Mouse (Mus musculus) cerebellum, adult 9-11 months (tissue): ENCODE measurements around the gene Ripor1.

Experiments used
- DNase-seq: peaks from one replicate; pipeline ENCODE4 v3.0.0; 2022

The Ripor1 gene

DNA sequence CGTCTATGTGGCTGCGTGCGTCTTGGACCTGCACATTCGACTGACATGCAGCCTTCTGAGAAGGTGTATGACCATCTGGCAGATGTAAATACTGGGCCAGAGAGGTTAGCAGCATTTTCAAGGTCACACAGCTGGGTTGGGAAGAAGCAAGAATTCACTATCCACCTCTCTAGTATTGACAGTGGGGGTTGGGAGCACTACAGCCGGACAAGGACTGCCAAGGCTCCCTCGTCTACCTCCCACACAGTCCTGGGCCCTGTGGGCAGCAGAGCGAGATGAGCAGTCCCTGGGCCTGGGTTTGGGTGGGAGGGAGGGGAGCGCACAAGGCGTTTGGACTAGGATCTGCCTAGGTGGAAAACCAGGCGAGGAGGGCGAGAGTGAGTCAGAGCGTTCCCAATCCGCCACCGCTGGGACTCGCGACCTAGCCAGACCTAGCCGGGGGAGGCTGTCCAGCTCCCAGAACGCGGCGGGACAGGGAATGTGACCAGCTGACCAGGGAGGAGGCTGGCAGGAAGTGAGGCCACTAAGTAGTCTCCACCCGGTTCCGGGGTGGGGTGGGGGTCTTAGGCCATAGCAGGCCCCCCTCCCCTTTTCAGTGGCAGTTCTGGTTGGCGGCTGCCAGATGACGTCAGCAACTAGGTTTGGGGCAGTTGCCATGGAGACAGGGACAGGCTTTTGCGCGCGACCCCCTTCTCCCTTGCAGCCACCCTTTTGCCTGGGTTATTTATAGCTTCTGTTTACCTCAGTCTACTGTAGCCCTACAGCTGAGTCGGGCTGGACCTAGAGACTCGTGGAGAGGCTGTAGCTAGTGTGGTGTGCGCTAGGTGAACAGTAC lies 1.4 kb downstream of the Ripor1 start:
- DNase-seq = peak; percentile 83

DNA sequence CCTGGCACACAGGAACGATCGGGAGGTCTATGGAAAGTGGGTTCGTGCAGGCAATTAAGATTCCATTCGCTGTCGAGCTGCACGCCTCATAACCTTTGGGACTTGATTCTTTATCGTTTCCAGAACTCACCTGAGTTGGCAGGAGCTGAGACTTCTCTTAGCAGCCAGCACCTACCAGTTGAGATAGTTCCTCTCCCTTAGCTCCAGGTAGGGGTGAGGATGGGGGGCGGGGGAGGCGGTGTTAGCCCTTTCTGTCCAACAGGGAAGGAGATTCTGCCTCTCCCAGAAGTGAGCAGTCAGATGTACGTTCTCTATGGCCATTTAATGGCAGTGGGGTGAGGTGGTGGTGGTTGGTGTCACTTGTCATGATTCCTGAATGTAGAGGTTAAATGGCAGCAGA lies 2.0 kb downstream of the Ripor1 start:
- no peak for DNase-seq

DNA sequence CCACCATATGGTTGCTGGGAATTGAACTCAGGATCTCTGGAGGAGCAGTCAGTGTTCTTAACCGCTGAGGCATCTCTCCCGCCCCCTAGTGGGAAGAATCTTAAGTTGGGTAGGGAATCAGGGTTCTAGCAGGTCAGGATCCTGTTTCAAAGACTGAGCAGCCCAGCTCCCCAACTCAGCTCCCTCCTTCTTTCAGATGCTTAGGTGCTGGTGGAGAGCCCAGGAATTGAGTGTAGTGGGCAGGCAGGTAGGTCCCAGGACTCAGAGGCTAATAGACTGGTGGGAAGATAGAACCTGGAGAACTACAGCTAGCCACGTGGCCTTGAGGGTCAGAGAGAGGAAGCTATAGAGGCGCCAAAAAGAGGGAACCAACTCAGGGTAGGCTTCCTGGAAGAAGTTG lies 2.6 kb downstream of the Ripor1 start:
- peak; percentile 52 for DNase-seq

DNA sequence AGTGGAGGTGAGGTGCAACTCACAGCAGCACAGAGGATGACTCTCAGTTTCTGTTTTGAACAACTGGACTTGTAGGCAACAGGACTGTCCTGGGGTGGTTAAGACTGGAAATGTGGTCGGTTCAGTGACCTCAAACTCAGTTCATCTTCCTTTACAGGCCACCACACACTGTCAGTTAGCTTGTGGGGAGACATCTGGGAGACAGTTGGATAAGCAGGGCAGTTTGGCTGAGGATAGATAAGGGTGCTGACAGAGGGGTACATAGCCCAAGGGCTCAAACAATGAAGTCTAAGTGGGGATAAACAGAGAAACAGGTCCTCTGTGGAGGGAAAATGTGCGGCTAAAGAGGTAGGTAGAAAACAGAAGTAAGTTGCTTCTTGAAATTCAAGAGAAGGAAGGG lies 4.3 kb downstream of the Ripor1 start:
- no peak for DNase-seq

DNA sequence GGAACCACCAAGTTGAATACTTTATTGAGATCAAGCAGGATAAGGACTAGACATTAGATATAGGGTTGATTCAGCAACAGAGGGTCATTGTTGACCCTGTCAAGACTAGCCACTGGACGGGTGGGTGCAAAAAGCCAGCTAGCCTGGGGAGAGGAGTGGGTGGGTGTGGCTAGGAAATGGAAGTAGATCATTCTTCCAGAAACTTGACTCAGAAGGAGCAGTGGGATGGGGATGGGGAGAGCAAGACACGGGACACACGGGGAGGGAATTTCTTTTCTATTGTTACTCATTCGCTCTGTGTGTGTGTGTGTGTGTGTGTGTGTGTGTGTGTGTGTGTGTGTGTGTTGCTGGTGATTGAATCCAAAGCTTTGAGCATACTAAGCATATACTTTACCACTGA lies 4.7 kb downstream of the Ripor1 start:
- no peak for DNase-seq

DNA sequence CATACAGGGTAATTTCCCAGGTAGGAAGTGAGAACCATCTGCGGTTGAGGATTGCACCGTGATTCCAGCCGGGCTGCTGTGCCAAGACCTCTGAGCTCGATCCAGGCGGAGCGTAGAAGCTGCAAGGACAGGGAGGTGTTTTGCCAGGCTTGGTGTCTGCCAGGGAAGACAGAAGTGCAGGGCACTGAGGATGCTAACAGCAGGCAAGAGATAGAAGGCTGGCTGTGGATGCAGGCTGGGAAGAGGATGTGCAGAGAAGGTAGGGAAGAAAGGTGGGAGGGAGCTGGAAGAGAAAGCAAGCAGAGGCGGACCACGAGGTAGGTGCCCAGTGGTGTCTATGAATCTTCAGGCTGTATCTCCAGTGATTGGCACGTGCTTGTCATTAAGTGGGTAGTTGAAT lies 6.8 kb downstream of the Ripor1 start:
- peak; percentile 29 for DNase-seq

DNA sequence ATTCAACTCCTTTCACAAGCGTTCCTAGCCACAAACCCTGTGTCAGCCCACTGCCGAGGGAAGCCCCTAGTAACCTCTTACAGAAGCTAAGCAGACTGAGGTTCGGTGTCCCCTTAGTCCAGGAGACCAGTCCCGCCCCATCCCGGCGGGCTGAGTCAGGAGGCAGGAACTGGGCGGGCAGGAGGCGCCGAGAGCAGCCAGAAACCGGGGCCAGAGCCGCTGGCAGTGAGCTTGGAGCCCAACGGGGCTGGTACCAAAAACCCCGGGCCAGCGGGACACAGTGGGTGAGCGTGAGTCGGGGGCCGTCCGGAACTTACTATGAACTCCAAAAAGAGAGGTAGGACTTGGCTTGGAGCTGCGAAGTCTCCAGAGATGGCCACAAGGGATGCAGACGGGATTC lies 8.0 kb downstream of the Ripor1 start:
- peak; percentile 35 for DNase-seq

DNA sequence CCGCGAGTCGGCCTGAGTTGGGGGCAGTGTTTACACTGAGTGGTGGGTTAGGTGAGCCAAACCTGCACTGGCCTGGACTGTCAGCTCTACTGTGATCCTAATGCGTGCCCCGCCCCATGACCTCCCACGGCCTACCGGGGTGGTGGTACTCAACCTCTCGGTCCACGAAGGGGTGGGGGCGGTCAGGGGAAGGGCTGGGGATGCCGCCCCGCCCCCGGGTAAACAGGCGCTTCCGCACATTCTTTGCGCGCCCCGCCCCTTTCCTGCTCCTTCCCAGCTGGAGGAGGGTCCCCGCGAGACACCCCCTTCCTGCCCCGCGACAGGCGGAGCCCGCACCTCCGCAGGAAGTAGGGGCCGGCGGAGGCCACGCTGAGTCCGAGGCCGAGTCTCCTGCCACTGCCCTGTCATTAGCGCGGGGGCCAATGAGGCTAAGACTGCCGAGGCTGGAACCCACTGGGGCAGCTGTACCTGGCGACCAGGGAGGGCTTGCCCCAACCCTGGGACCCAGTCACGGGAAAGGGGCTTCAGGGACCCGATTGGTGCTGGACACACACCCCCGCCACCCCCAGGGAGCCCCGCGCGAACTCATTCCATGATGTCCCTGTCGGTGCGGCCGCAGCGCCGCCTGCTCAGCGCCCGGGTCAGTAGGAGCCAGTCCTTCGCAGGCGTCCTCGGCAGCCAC lies 8.9 kb downstream of the Ripor1 start:
- no peak for DNase-seq

DNA sequence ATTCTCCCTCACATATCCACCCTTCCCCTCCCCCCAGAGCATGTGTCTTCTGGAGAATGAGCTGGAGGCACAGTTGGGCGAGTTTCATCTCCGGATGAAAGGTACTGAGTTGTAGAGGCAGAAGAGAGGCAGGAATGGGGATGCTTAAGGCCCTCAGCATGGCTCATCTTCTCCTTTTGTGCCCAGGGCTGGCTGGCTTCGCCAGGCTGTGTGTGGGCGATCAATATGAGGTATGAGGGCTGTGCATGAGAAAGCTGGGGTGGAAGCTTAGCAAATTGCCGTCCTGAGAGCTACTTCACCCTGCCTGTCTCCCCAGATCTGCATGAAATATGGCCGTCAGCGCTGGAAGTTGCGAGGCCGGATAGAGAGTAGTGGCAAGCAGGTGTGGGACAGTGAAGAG lies 10.9 kb downstream of the Ripor1 start:
- DNase-seq = no peak

DNA sequence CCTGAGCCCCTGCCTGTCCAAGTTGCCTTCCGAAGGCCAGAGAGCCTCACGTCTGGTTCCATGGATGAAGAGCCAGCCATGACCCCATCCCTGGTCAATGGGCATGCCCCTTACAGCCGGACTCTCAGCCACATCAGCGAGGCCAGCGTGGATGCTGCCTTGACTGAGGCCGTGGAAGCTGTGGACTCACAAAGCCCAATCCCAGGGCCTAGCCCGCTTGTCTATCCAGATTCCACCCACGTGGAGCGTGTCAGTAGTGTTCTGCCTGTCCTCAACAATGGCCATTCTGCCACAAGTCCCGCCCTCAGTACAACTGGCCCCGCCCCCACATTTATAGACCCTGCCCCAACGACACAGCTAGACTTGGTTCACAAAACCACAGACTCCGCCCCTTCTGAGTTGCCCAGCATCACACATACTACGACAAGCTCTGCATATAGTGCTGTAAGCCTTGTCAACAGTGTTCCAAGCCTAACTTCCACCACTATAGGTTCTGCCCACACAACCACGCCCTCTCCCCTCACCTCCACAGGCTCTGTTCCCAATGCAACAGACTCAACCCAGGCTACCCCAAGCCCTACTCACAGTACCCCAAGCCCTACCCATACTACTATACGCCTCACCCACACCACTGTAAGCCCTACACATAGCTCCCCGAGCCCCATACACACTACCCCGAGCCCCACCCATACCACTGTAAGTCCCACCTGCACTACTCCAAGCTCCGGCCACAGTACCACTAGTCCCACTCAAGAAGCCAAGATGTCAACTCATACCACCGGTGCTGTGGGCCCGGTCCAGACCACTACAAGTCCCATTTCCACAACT lies 12.6 kb downstream of the Ripor1 start:
- no peak for DNase-seq

DNA sequence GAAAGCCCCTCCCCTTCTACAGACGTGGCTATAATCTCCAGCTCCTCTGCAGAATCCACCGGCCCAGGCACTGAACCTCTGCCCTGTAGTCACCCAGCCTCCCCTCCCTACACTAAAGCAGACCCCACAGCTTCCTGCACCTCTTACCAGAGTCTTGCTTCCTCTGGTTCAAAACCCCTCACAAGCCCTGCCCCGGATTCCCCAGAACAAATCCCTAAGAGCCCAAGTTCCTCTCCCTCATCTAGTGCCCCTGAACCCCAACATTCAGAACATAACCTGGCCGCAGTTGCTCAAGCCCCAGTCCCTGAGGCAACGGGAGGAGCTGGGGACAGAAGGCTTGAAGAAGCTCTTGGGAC lies 13.2 kb downstream of the Ripor1 start:
- DNase-seq = no peak

DNA sequence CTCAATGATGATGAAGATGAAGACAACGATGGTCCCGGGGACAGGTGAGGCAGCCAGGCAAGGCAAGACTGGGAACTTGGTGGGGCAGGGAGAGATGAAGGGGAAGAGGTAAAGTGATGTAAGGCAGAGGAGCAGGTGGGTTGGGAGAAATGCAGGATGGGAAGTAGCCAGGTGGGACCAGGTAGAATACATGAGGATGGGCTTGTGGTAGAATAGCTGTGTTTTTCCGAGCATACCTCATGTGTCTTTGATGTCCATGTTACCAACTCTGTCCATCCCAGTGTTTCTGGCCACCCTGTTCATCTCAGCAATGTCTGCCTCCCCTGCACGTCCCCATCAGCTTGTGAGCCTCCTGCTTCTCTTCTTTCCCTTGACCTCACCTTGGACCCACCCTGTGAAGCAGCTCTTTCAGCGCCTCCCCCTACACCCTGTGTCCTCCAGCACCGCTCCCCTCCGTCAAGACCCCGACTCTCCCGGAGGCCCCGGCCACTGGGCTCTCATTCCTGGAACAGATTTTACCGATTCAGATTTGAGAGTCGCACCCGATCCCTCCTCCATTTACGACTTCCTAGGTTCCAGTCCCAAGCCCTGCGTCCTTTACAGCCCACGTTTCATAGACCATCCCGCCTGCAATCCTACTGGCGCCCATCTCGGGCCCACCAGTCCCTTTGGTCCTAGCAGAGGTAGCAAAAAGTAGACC lies 14.0 kb downstream of the Ripor1 start:
- no peak for DNase-seq

DNA sequence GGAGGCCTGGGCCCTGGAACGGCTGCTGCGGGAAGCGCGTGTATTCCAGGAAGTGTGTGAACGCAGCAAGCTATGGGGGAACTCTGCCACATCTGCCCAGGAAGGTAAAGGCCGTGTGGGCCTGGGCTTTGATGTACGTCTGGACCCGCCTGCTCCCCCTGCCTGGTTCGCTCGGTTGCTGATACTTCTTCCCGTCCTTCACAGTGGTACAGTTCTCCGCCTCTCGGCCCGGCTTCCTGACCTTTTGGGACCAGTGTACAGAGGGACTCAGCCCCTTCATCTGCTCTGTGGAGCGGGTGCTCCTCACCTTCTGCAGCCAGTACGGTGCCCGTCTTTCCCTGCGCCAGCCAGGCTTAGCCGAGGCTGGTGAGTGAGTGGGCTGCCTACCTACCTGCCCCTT lies 15.2 kb downstream of the Ripor1 start:
- DNase-seq = no peak

DNA sequence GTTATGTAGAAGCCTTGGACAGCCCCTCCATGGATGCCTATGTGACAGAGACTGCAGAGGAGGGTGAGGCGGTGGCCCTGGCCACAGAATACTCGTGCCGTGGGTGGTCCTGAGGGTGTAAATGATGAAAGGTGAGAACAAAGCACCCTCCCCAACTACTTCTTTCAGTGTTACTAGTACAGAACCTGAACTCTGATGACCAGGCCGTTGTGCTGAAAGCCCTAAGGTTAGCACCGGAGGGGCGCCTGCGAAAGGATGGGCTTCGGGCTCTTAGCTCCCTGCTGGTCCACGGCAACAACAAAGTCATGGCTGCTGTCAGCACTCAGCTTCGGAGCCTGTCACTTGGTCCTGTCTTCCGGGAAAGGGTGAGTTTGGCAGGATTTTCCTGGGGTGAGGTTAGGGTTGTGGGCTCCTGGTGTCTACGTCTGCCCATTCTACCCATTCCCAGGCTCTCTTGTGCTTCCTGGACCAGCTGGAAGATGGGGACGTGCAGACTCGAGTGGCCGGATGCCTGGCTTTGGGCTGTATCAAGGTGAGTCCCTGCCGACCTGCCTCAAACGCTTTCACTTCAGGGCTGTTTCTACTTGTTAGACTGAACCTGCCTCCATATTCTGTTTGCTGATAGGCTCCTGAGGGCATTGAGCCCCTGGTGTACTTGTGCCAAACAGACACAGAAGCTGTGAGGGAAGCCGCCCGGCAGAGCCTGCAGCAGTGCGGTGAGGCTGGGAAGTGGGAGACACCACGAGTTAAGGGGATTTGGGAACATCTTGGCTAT lies 16.1 kb downstream of the Ripor1 start:
- no peak for DNase-seq

DNA sequence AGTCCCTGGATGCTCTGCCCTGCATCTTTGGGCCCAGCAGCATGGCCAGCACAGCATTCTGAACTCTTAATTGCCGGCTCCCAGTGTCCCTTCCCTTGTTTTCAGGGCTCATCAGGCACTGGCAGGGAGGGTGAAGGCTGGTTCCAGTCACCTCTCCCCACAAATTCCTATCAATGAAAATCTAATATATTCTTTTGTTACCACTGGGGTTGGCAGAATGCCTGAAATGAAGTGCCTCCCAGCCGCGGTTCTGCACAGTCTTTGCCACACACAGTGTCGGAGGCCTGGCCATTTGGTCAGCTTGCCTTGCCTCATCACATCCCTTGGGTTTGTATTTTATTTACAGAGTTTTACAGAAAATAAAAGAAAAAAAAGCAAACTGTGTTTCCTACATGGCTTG lies 16.8 kb downstream of the Ripor1 start:
- no peak for DNase-seq

DNA sequence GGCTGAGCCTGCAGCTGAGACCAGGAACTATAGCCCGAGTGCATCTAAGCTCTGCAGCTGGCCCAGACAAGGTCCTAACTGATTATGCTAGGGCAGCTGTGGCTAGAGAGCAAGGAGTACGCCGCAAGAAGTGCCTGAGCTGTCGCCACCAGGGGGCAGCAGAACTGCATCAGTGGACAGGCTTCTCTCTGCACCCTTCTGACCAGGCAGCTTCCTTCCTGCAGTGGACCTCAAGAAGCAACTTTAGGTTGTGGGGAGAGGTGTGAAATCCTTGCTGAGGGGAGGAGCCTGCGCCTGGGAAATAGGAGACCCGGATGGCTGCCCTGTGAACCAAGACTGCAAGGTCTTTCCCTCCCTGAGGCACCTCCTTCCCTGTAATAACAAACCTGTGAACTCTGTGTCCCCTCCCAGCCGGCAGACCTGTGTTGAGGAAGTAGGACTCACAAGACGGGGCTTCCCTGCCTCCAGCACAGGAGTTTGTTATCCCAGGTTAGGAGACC lies 17.4 kb downstream of the Ripor1 start:
- DNase-seq = peak; percentile 89

DNA sequence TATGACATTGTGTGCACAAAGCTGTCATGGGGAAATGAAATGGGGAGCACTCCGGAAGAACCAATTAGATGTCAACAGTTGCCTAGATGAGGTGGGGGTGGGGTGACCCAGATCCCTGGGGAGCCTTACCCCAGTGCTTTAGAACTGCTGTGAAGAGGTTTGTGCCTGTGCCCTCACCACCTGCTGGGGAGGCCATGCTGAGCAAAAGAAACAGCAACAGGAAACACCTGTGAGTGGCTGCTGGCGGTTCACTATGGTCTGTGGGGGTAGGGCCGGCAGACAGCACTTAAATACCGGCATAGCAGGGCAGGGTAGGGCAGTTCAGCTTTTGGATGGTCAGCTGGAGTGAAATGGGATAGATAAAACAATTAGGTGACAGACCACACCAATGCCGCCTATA lies 18.1 kb downstream of the Ripor1 start:
- DNase-seq = no peak

DNA sequence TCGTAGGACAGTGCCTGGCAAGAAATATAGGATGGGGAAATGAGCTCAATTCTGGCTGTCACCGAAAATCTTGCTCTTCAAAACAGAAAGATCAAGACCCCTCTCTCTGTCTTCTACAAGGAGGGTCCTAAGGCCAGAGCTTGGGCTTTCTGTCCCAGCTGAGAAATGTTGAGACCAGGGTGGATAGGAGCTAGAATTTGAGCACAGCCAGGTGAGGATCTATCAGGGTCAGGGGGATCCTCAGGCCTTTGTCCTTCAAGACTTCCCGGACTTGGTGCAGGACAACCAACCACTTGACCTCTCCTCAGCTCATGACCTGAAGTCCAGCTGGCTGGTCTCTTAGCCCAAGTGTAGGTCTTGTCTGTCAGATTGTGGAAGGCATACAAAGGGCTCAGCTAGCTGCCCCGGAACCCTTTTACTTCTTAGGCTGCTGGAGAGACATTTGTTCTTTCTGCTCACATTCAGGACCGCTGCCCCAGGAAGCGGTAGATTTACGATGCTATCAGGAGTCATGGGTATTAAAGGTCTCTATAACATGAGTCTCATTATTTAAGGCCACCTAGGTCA lies 18.7 kb downstream of the Ripor1 start:
- DNase-seq = no peak

DNA sequence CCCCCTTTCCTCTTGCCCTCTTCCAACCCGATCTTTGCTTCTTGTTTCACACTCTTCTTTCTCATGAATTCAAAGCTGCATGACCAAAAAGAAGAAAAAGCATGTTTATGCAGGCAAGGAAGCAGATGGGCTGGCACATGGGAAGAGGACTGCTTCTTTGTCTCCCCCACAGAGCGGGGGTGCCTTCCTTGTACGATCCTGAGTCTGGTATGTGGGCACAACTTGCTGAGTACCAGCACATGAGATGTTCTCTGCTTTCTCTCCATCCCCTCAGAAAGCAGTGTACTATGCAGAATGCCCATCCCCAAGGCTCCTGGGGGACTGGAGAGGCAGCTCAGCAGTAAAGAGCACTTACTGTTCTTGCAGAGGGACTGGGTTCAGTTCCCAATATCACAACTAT lies 19.3 kb downstream of the Ripor1 start:
- no peak for DNase-seq

DNA sequence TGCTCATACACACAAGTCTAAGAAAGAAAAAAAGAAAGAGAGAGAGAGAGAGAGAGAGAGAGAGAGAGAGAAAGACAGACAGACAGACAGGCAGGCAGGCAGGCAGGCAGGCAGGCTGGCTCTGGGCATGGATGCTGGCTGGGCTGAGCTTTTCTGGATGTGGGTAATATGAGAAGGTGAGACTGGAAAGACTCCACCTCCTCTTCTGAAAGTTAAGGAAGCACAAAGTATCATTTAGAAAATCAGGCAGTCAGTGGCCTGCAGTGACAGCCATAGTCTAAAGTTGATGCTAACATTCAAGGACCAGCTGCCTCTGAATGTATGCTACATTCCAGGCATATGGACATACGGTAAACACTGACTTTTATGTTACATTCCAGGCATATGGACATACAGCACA lies 19.8 kb downstream of the Ripor1 start:
- no peak for DNase-seq

DNA sequence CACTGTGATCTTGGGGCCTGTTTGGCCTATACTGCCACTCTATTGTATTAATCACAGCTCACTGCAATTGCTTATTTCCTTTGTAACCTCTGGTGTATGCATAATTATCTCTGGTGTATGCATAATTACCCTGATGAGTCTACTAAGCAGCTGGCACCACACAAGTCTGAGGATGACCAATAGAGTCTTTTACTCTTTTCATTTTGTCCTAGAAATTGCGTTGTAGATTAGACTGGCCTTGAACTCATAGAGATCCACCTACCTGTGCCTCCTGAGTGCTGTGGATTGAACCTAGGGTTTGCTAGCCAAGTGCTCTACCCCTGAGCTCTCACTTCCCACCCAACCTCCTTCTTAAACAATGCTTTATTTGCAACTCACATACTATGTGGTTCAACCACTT lies 21.0 kb downstream of the Ripor1 start:
- DNase-seq = no peak

DNA sequence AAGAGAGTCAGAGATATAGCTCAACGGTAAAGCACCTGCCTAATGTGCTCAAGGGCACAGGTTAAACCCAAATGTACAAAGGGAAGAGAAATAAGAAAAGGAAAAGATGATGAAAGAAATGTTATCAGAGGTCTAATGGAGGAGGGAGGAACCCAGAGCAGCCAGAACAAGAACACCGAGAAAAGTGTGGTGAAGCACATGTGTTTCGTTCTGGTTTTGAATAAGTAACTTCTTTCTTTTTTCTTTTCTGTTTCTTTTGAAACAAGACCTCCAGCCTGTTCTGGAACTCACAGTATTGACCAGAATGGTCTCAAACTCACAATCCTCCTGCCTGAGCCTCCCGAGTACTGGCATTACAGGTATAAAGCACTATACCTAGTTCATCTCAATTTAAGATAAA lies 24.3 kb downstream of the Ripor1 start:
- no peak for DNase-seq
